Mouse (Mus musculus): ENCODE measurements around the gene Adamts2.

Adamts2 gene

DNA sequence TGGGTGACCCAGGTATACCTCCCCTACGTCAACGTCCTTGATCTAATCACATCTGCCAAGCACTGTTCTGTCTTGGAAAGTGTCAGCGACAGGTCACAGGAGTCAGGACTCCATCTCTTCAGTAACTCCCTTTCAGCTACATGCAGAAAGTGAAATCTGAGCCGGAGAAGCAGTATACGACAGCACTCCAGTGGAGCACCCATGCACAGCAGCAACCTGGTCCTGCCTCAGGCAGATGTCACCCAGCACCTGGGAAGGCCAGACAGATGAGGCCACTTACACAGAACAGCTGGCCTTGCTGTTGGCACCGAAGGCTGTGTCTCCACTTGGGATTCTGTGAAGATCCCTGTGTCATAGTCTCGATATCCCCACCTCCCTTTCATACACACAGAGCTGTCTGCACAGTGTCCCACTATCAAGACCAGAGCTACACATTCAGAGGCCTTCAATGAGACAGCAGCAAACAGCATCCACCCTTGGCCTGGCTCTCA, 70.0 kb downstream of the Adamts2 start:
- DNase-seq (ENCODE audit: low spot score in 2 of 2): no peak

DNA sequence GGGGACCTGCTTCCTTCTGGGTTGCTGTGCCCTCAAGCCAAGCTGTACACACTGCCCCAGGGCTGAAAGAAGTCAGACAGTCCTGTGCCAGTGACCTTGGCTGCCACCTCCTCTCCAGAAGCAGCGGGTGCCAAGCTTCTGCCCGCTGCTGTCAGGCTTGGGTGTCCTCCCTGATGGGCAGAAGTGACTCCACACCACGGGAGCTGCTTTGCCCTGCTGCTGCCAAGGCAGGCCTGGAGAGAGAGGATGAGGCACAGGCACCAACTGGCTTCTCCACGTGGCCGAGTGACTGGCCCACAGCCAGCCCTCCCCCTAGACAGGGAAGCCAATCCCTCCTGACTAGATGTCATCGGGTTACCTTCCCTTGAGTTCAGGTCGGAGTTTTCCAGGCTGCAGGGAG, 71.0 kb downstream of the Adamts2 start:
- DNase-seq (ENCODE audit: low spot score in 2 of 2): no peak

DNA sequence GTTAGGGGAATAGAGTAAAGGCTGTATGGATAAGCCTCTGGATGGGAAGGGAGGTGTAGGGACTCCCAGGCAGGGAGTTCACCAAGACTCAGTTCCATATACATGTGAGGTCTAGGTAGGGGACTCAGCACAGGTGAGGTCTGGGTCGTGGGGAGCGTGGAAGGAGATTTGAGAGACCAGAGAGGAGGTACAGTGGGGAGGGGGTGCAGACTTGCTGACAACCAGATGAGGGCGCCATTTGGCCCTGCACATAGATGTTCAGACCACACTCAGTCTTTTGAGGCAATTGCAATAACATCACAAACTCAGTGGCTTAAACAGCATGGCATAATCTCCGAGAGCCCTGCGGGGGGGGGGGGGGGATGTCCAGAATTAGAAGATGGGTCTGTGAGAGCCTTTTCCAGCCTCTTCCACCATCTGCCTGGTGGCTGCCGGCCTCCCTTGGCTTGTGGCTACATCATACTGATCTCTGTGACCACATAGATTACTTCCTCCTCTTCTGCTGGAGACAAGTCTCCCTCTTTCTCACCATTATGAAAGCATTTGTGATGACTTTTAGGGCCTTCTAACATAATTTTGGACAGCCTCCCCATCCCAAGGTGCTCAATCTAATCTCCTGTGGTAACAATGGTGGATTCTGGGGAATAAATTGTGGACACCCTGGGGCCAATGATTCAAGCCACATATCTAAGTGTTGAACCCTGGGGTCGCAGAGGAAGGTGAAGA, 71.8 kb downstream of the Adamts2 start:
- no peak for DNase-seq (ENCODE audit: low spot score in 2 of 2)

DNA sequence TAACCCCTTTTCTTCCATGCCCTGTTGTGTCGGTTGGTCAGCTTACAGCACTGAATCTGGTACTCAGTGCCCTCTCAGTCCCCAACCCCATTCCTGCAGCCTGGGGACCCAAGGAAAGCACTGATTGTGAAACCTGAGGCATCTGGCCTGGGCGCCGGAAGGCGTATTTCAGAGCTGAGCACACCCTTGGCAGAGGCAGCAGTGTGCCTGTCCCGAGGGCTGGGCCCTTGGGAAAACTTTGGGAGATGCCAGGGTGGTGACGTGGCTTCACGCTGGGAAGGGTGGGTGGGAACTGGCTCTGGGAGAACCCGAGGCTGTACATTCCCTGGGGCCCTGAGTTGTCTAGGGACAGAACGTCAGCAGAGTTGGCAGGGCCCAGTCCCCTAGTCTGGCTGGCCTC, 72.5 kb downstream of the Adamts2 start:
- no peak for DNase-seq (ENCODE audit: low spot score in 2 of 2)

DNA sequence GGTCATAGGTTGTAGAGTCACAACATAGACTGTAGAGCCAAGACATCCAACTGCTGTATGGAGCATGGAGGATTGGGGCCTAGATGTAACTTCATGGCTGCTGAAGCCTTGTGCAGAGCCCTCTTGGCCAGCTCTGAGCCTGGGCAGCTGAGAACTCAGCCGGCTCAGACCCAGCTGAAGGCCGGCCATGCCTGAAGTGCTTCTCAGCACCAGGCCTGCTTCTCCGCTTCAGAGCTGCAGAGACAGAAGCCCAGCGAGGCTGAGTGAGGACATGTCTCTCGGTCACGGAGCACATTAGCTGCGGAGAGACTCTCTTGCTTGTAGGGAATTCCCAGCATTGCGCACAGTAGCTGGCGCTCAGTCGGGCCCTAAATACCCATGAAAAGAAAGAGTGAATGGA, 76.8 kb downstream of the Adamts2 start:
- no peak for DNase-seq (ENCODE audit: low spot score in 2 of 2)

DNA sequence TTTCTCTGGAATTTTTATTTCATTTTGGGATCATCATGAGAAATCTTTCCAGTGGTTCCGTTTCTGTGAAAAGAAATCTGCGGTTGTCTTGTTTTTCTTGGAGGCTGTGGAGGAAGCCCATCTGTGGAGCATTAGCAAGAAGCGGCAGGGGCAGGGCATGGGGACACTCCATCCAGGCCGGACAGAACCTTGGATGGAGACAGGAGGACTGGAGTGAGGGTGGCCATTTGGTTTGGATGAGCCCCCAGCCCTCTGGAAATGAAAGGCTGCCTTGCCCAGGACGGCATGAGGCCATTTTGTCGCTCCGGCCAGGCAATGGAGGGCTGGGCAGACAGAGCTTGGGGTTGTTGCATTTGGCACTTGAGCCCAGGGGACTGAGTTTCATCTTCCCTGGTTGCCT, 80.1 kb downstream of the Adamts2 start:
- no peak for DNase-seq (ENCODE audit: low spot score in 2 of 2)

DNA sequence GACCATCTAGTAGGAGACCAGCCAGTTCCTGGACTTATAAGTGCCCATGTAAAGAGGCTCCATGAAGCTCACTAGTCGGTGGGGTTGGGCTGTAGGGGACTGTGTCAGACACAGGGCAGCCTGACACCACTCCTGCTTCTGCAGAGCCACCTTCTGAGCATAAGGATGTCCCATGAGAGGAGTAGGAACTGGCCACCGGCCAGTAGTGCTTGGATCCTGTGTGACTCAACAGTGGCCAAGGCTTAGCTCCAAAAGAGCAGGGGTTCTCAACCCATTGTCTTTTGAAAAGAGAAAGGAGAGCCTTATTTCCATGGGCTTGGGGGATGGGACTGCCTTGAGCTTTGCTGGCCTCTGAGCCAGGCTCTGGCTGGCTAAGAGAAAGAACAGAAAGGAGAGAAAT, 81.9 kb downstream of the Adamts2 start:
- no peak for DNase-seq (ENCODE audit: low spot score in 2 of 2)

DNA sequence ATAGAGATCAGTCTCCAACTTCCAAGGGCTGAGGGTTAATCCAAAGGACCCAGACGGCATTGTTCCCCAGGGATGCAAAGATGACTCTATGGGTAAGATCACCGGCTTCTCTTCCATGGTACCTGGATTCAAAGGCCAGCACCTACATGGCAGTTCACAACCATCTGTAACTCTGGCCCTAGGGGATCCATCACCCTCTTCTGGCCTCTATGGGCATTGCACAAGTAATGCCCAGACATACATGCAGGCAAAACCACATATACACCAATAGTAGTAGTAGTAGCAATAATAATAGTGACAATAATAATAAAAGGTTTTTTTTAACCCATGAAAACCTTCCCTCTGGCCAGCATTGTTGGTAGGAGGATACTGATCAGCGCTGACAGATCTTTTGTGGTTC, 86.7 kb downstream of the Adamts2 start:
- no peak for DNase-seq (ENCODE audit: low spot score in 2 of 2)

DNA sequence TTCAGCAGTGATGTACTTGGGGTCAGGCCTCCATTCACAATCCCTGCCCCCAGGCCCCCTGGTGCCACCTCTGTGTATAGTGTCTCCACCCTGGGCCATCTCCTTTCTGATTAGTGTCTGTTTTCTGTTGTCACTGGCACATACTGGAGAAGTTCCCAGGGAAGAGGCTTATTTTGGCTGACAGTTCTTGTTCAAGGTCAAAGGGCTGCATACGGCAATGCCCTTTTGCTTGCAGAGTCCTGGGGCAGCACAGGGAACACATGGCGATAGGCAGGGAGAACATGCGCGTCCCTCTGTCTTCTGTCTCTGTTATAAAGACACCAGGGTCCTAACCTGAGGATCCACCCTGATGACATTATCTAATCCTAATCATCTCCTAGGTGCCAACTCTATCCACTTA, 87.8 kb downstream of the Adamts2 start:
- no peak for DNase-seq (ENCODE audit: low spot score in 2 of 2)

DNA sequence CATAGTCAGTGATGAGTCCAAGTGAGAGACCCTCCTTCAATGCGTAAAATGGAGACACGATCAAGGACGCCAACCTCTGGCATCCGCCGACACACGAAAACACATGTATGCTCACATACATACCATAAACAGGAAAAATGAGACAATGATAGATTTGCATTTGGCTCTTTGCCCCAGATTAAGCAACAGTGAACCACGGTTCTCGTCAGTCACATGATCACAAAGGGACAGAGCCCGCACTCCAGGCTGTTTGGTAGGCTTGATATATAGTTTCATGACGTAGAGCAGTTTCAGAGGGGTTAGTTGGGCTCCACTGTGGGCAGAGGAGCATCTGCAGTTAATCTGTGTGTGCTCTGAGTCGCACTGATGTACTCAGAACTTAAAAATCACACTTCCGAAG, 98.1 kb downstream of the Adamts2 start:
- DNase-seq (ENCODE audit: low spot score in 2 of 2): no peak

DNA sequence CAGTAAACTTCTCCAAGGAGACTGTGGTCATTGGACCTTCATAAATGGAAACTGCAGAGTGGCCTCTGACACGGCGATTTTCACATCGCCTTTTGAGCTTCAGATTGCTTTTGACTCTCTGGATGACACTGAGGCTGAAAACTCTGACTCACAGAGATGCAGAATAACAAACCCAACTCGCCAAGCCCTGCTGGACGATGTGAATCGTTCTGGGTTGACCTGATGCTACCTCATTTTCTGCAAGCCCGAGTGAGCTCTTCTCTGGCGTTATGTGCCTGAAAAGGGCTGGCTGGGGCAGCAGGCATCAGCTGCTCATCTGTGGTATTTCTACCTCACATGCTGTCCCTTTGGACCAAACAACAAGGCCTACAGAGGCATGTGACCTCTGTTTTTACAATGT, 98.6 kb downstream of the Adamts2 start:
- no peak for DNase-seq (ENCODE audit: low spot score in 2 of 2)

DNA sequence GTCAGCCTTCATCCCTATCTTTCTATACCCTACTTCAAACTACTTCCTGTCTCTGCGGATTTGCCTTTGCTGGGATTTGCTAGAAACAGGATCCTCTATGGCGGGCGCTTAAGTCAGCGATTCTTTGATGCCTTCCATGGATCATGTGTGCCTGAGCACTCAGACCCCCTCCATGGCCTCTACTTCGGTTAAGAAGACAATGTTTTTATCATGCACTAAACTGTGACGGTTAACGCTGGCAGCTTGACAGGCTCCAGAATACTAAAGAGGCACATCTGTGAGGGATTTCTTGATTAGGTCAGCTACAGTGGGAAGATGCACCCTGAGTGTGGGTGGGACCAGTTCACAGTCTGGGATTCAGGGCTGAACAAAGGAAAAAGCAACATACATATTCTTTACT, 101.5 kb downstream of the Adamts2 start:
- DNase-seq (ENCODE audit: low spot score in 2 of 2): no peak

DNA sequence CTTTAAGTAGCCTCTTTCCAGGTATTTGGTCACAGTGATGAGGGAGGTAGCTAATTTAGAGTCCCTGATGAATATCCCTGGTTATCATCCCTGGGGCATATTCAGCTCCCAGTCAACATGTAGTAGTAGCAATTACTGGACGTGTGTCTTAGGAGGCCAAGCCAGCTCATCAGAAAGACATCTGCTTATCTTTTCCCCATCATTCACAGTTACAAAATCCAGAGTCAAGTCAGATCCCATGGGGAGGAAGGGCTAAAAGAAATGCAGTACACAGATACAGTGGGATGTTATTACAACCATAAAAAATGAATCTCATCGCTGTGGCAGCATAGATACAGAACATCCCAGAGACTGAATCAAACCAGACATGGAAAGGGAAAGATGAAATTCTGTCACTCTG, 102.6 kb downstream of the Adamts2 start:
- no peak for DNase-seq (ENCODE audit: low spot score in 2 of 2)

DNA sequence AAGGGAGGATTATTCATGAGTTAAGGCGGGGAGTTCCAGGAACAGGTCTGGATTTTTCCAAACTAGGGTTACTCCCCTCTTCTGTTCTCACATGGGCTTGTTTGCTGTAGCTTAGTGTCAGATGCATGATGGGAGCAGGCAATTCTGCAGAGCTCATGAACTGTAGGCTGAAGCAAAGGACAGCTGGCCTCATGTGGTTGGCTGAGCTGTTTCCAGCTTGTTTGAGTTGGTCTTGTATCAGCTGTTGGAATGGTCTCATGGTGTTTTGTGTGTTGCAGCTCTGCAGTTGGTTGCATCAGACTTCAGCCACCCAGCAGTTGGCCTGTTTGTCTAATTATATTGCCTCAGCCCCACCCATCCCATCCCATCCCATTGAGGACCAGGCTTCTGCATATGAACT, 105.4 kb downstream of the Adamts2 start:
- DNase-seq (ENCODE audit: low spot score in 2 of 2): no peak

DNA sequence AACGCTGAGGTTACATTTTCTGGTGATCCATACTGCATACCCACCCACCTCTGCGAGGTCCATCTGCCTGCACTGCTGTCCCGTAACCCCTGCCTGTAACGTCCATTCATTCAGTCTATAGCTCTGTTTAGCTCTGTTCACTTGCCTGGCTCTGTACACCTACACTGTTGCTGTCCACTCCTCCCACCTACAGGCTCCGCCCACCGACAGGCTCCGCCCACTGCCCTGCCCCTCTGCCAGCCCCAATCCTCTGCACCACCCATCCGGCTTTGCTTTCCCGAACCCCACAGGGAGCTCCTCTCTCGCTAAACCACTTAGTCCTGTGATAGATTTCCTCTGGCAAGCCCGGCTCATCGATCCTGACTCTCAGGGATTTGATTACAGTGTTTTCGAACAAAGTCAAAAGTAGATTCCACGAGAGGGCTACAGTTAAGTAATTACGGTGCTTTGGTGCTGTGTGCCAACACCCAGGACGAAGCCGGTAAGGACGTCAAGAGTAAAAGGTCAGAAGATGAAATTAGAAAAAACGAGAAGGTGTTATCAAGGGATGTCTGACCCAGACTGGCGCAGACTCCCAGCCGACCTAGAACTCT, 111.8 kb downstream of the Adamts2 start:
- peak in 1 of 2 experiments; percentile 25 for DNase-seq (ENCODE audit: low spot score in 2 of 2)

DNA sequence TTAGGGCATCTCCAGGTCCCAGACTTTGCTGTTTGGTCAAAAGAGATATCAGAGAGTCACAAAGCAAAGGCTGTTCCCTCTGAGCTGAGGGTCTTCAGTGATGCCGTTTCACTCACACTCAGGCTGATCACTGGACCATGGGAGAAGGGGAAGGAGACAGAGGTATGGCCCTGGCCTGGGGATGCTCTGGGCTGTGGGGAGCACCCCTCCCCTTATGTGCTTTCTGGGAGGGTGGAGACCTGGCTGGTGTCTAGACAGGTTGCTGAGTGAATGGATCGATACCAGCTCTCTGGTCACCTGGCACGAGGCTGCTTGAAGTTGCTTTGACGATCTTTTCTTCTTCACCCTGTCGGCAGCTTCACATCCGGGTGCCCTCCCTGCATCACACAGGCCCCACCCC, 113.2 kb downstream of the Adamts2 start:
- DNase-seq (ENCODE audit: low spot score in 2 of 2): no peak

DNA sequence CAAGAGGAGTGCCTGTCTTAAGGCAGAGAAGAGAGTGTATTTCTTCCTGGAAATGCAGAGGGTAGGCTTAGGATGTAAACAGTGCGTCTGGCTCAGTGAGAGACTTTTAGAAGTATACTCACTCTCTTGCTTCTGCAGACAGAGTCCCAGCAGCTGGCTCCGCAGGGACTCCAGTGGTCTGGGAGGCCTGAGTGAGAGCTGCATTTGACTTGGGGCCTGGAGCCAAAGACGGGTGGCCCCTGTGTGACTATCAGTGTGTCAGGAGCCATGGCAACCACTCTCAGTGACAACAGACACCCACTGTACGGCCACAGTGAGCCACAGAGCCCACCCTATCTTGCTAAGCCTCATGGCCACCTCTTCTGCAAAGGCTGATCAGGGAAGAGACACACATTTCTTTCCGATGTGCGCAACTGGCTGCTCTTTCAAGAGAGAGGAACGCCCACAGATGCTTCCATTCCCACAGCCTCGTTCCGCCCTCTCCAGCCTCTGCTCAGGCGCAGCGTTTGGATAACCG, 115.6 kb downstream of the Adamts2 start:
- no peak for DNase-seq (ENCODE audit: low spot score in 2 of 2)

DNA sequence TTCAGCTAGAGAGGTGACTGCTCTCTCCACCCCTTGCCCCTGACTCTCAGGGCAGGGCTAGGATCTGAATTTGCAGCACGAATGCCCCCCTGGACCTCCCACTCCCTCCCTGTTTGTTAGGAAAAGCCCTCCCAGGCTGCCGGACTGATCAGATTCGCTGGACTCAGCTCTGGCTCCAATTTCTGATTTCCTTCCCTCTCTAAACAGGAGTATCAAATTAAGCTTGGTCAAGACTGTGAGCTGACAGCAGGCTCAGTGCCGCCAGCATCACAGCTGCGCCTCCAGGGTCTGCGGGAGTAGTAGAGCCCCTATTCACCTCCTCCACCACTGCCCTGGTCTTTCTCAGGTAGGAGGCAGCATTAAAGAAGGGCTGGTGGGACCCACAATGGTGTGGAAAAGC, 117.0 kb downstream of the Adamts2 start:
- no peak for DNase-seq (ENCODE audit: low spot score in 2 of 2)

DNA sequence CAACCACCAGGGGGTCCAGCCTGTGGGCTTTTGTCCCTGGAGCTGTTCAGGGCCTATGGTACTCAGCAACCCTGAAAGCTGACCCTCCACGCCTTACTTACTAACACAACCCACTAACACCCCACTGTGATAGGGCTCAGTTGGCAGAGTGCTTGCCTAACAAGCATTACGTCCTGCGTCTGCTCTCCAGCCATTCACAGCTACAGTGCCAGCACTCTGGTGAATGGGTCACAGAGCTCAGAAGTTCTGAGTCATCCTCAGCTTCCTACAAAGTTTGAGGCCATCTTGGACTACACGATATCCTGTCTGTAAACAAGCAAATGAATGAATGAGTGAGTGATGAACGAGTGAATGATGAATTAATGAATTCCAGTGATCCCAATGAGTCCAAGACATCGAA, 118.5 kb downstream of the Adamts2 start:
- DNase-seq (ENCODE audit: low spot score in 2 of 2): no peak

DNA sequence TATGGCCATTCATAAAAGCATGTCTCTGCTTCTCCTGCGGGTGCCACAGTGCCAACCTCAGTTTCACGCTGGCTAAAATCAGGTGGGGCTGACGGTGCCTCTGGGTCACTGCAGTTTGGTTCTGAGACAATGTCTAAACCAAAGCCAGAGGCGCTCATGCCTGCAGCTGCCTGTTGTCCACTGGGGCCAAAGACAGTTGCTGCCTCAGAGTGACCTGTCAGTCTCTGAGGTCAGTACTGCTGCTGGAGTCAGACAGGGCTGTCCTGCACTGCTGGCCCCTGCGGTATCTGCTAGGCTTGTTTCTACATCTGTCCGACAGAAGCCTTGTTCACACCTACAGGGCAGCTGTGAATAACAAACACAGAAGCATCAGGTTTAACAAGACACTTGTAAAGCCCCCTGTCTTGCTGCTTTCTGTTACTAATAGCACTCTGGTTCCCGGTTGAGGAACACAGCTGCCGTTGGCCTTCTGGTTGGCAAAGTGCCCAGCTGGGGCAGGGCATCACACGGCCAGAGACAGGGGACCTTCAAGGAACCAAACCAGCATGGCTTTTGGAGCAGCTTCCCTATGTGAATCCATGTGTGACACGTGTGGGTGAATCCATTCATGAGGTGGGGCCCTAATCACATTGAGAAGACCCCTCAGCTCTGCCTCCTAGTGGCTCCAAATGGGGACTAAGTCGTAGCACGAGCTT, 119.1 kb downstream of the Adamts2 start:
- no peak for DNase-seq (ENCODE audit: low spot score in 2 of 2)

DNA sequence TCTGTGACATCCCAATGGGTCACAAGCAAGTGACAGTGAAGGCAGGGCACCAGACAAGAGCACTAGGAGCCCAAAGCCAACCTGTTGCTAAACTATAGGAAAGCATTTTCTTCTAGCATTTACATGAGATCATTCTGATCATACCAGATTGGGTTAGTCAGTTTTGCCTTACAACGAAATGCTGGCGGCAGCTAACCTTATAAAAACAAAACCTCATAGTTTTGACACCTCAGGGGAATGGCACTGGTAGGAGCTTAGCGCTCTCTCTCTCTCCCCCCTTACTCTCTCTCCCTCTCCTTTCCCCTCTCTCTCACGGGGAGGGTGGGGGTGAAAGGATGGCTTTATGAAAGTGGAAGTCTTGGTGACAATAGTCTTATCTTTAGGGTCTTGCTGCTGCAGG, 123.7 kb downstream of the Adamts2 start:
- no peak for DNase-seq (ENCODE audit: low spot score in 2 of 2)

DNA sequence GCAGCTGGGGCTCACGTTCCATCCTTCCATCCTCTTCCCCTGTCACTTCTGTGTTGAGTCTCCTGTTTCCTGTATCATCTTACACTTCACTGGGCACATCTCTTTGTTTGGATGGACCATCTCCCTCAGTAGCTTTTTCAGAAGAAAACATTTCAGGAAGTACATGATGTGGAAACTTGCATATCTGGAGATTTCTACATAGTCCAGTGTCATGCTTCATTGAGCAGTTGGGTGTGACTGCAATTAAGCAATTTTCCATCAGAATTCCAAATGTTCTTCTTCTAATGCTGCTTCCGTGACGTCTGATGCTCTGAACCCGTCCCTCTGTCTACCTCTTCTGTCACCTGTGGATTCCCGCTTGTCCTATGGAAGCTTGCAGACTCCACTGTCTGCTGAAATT, 124.2 kb downstream of the Adamts2 start:
- no peak for DNase-seq (ENCODE audit: low spot score in 2 of 2)

DNA sequence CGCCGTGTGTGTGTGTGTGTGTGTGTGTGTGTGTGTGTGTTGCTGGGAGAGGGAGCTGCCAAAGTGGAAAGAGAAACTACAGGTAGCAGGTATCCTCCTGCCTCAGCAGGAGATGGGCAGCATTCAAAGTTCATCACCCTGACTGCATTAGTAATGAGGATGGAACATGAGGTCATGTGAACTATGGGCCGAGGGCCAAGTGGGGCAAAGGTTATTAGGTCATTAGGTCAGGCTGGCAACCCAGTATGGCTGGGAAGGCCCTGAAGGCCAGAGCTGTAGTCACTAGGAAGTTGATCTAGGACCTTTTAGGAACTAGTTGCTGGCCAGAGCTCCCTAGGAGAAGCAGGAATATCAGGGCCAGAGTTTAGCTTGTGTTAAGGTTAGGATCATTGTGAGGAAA, 131.3 kb downstream of the Adamts2 start:
- no peak for DNase-seq (ENCODE audit: low spot score in 2 of 2)
